Mouse (Mus musculus) heart, embryonic 16.5 days (tissue): ENCODE data around the gene Slc25a44. TPM values are rescaled to one million over a fixed set of nuclear protein-coding genes. Genes with fewer than 3 reads are reported as not detected.
A peak's percentile ranks its signal among the peaks of the same experiment; 100 is the strongest.

Source experiments
- ATAC-seq: fragments of 200-750 bp; cut with Nextera tagmentation; replicated peaks from 2 replicates; pipeline ENCODE4 v1.8.0; 2017; ENCODE audit warnings: moderate number of reproducible peaks; ENCODE audit not compliant: insufficient read depth, low FRiP score; ENCODE audit errors: extremely low read depth
- H3K27ac ChIP-seq: fragments of 300-500 bp; sonication (generic); 2 replicates; pipeline ENCODE4 v1.5.1; 2014; ENCODE audit warnings: mild to moderate bottlenecking, low read length, control low read depth, moderate library complexity
- H3K27me3 ChIP-seq: fragments of 300-500 bp; sonication (generic); 2 replicates; pipeline ENCODE4 v1.6.1; 2014; ENCODE audit warnings: low read length, mixed read lengths; ENCODE audit not compliant: control insufficient read depth, insufficient read depth
- H3K36me3 ChIP-seq: fragments of 300-500 bp; sonication (generic); 2 replicates; pipeline ENCODE4 v1.6.1; 2014; ENCODE audit not compliant: control insufficient read depth, insufficient read depth
- H3K4me1 ChIP-seq: fragments of 300-500 bp; sonication (generic); 2 replicates; pipeline ENCODE4 v1.6.1; 2014; ENCODE audit warnings: low read length, mixed read lengths; ENCODE audit not compliant: control insufficient read depth, insufficient read depth
- H3K4me2 ChIP-seq: fragments of 300-500 bp; sonication (generic); 2 replicates; pipeline ENCODE4 v1.6.1; 2014; ENCODE audit warnings: low read depth, mild to moderate bottlenecking, control low read depth, low read length
- H3K4me3 ChIP-seq: fragments of 300-500 bp; sonication (generic); 2 replicates; pipeline ENCODE4 v1.5.1; 2014; ENCODE audit warnings: mild to moderate bottlenecking, control low read depth, low read length
- H3K9ac ChIP-seq: fragments of 300-500 bp; sonication (generic); 2 replicates; pipeline ENCODE4 v1.6.1; 2014; ENCODE audit warnings: low read length, control low read depth
- H3K9me3 ChIP-seq: fragments of 300-500 bp; sonication (generic); replicated peaks from 2 replicates; pipeline ENCODE4 v1.6.1; 2016; ENCODE audit warnings: low read length; ENCODE audit not compliant: control insufficient read depth
- WGBS: fragments of 180-500 bp; shearing (Covaris S2); extraction: QIAGEN DNeasy Blood & Tissue Kit; methylation state at CpG from one replicate; pipeline ENCODE4 v1.1.7; 2014; 5-methylcytosine and 5-hydroxymethylcytosine counted together
- polyA plus RNA-seq: library from polyadenylated mRNA; unstranded; fragments of >200 nt; fragmentation: Nextera tagmentation; extraction: Ambion mirVana; gene quantifications from 2 replicates; pipeline ENCODE4 v1.2.1, GENCODE M21; 2015

Slc25a44 gene
- polyA plus RNA-seq, 1 experiment from 2014 or later, result 13.3 TPM

DNA sequence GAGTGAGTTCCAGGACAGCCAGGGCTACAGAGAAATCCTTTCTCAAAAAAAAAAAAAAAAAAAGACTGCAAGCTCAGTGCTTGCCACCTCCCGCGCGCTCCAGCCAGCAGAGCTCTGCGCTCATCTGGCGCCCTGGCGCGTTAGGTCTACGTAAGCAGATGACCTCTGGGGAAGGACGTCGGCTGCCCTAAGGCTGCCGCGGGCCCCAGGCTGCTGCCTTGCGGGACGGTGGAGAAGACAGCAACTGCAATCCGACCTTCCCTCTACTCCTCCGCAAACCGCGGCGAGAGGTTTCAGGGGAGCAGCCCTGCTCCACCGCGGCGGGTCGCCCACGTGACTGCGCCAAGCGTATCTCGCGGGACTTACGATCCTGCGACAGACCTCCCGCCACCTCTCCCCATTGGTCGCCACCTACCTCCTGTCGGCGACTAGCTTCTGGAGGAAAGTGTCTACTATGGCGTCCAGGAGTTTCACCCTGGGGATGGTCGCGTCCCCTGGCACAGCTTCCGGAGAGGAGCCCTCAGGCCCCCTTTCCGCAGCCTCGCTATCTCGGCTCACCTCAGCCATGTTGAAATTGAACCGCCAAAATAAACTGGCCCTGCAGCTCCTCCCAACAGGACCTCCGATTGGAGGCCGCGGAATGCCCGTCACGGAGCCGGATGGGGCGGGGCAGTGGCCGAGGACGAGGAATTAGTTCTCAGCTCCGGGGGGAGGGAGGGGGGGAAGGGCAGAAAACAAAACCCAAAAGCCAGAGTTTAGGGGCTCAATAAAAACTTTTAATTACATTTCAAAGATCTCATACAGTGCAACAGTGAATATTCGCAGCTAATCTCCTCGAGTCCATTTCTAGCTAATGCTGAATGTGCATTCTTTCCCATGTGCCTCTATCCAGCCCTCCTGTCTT, 14.9 kb downstream of the Slc25a44 start, which contains the start of gene Pmf1:
Gene Pmf1 (minus strand): TSS at position 591 of the 904 bp plus-strand sequence.
- H3K4me2 ChIP-seq, result peak within 1 kb of the TSS; percentile 85
- peak; percentile 90 for ATAC-seq

DNA sequence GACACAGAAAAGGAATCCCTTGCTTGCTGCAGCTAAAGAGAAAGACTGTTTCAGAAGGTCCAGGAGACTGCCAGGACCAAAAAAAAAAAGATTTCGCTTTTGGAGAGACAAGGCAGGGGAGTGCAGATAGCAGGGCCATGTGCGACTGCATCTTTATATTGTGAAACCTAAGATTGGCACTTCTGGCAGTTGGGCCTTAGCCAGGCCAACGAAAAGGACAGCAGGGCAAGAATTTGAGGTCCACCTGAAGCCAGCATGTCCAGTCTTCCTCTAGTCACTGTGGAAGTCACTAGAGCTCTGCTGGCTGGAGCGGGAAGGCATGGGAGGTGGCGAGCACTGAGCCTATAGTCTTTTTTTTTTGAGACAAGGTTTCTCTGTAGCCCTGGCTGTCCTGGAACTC, 16.0 kb downstream of the Slc25a44 start:
- Histone ChIP-seq H3K9me3 (no peaks in the 10 kb centered on the region), H3K9ac (peak overlapping the region; percentile 94), H3K36me3 (peaks cover 7% of the 10 kb centered on the region; the same call in 1 of the 2 replicates), H3K4me1 (peaks cover 17% of the 10 kb centered on the region), H3K4me2 (peak overlapping the region; percentile 85), H3K4me3 (peak overlapping the region; percentile 71), H3K27ac (no peak overlapping the region; the same call in 1 of the 2 replicates), H3K27me3 (no peaks in the 10 kb centered on the region)
- 37% methylated on average over 5 of the region's 5 CpGs for WGBS
- no peak for ATAC-seq

More for the DNA sequence above, 14.9 kb downstream of the Slc25a44 start, which contains the start of gene Pmf1:
- Histone ChIP-seq H3K27ac (peak within 1 kb of the TSS; percentile 98), H3K9me3 (no peaks in the 10 kb centered on the region), H3K4me3 (peak within 1 kb of the TSS; percentile 71), H3K27me3 (no peaks in the 10 kb centered on the region), H3K4me1 (peaks cover 17% of the 10 kb centered on the region), H3K9ac (peak within 1 kb of the TSS; percentile 94), H3K36me3 (peaks cover 6% of the 10 kb centered on the region; the same call in 1 of the 2 replicates)
- WGBS, result 0% methylated on average over 54 of the region's 54 CpGs

DNA sequence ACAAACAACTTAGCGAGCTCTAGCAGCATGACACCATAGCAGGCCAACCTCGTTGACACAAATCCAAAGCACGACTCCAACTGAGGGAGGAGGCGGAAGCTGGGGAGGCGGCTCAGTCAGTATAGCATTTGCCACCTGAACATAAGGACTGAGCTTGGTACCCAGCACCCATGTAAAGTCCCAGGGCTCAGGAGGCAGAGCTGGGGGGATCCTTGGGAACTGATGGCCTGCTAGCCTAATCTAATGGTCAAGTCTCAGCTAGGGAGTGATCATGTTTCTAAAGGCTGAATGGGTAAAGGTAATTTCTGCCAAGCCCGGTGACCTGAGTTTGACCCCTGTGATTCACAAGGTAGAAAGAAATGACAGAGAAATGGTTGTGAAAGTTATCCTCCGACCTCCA, 17.4 kb downstream of the Slc25a44 start:
- WGBS, result 53% methylated on average over 7 of the region's 7 CpGs
- H3K27ac ChIP-seq, result no peak overlapping the region
- peaks cover 10% of the 10 kb centered on the region; the same call in 1 of the 2 replicates for H3K36me3 ChIP-seq
- no peak overlapping the region for H3K4me2 ChIP-seq
- no peak overlapping the region for H3K4me3 ChIP-seq
- no peaks in the 10 kb centered on the region for H3K9me3 ChIP-seq
- H3K9ac ChIP-seq, result peak overlapping the region; percentile 31; the same call in 1 of the 2 replicates
- peaks cover 17% of the 10 kb centered on the region for H3K4me1 ChIP-seq
- no peak for ATAC-seq
- no peaks in the 10 kb centered on the region for H3K27me3 ChIP-seq

DNA sequence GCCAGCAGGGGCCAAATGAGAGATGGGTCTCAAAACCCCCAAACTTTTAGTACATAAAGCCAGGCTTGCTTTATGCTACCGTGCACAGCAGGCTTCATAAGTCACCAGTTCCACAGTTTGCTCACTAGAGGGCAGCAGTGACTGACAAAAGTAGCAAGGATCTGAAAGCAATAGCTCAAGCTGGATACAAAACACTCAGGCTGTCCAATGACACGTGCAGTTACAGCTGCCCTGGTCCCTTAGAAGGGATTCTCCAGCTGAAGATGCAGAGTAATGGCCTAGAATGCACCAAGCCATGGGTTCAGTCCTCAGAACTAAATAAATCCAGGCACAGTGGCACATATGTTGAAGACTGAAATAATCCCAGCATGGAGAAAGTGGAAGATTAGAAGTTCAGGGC, 17.8 kb downstream of the Slc25a44 start:
- Histone ChIP-seq H3K4me3 (no peak overlapping the region), H3K9ac (no peak overlapping the region), H3K9me3 (no peaks in the 10 kb centered on the region), H3K36me3 (peaks cover 6% of the 10 kb centered on the region; the same call in 1 of the 2 replicates), H3K4me1 (peaks cover 17% of the 10 kb centered on the region), H3K27me3 (no peaks in the 10 kb centered on the region), H3K27ac (no peak overlapping the region), H3K4me2 (no peak overlapping the region)
- 0 out of 2 replicates have a peak, but pooled peaks have one; percentile 9 for ATAC-seq
- 1% methylated on average over 2 of the region's 2 CpGs for WGBS

DNA sequence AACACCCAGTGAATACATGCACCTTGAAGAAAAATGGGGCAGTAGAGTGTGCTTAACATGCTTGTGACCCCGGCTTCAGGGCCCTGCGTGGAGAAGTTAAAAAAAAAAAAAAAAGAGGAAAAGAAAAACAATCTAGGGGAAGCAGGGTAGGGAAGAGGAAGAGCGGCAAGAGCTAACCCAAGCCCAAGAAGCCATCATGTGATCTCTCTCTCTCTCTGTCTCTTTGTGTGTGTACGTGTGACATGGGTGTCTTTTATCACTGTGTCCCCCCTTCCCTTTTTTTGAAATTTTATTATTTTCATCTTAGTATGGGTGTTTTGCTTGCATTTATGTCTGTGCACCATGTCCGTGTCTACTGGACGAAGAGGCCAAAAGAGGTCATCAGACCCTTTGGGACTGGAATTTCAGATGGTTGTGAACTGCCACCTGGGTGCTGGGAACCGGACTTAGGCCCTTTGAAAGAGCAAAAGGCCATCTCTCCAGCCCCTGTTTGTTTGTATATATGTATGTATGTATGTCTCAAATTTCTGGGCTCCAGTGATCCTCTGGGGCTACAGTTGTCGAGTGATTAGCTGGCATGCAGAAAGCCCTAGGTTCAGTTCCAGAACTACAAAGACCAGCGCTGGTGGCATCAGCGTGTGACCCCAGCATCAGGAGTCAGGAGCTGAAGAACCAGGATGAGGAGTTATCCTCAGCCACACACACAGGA, 21.3 kb downstream of the Slc25a44 start:
- Histone ChIP-seq H3K9me3 (no peaks in the 10 kb centered on the region), H3K4me2 (no peak overlapping the region), H3K27me3 (no peaks in the 10 kb centered on the region), H3K4me3 (no peak overlapping the region), H3K27ac (no peak overlapping the region), H3K36me3 (peaks cover 11% of the 10 kb centered on the region), H3K4me1 (peaks cover 4% of the 10 kb centered on the region), H3K9ac (no peak overlapping the region)
- no peak for ATAC-seq
- WGBS, result 94% methylated on average over 10 of the region's 10 CpGs

DNA sequence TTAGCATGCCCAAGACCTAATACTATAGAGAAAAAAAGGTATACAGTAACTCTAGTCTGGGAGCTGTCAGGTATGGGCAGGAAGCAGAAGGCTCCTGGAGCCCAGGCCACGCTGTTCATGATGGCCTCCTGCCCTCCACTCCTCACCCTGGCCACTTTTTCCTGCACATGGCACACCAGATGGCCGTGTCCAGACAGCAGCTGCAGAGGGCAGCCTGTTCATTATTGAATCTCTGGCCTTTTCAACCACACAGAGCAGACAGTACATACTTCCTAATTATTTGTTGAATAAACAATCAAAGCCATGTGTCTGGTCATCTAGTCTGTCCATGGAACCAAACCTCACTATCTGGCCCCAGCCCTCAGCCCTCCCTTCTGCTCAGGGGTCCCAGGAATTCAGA, 26.3 kb downstream of the Slc25a44 start:
- H3K4me1 ChIP-seq, result no peaks in the 10 kb centered on the region
- no peak overlapping the region for H3K4me2 ChIP-seq
- peaks cover 9% of the 10 kb centered on the region for H3K36me3 ChIP-seq

DNA sequence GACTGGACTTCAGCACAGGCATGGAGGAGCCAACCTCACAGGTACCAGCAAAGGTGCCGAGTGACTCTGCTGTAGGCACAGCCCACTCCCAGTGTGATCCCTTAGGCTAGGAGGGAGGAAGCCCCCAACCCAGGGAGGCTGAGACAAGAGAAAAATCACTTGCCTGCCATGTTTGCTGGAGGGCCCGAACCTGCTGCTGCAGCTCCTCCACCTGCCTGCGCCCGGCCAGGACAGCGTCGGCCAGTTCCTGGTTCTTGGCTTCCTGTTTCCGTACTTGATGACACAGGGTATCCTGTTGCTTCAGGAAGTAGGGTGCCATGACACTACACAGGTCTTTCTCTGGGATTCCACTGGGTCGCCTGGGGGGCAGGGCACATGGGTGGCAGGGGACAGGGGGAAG, 29.2 kb downstream of the Slc25a44 start:
- H3K27ac ChIP-seq, result no peak overlapping the region
- ATAC-seq, result no peak
- no peaks in the 10 kb centered on the region for H3K4me1 ChIP-seq
- peaks cover 9% of the 10 kb centered on the region for H3K36me3 ChIP-seq
- H3K4me2 ChIP-seq, result no peak overlapping the region
- H3K9me3 ChIP-seq, result no peaks in the 10 kb centered on the region
- H3K9ac ChIP-seq, result no peak overlapping the region
- H3K27me3 ChIP-seq, result no peaks in the 10 kb centered on the region
- WGBS, result 79% methylated on average over 8 of the region's 8 CpGs
- no peak overlapping the region for H3K4me3 ChIP-seq

More for the DNA sequence above, 26.3 kb downstream of the Slc25a44 start:
- WGBS, result 83% methylated on average over 2 of the region's 2 CpGs
- H3K27me3 ChIP-seq, result no peaks in the 10 kb centered on the region
- ATAC-seq, result no peak
- no peak overlapping the region for H3K27ac ChIP-seq
- H3K9ac ChIP-seq, result no peak overlapping the region
- no peak overlapping the region for H3K4me3 ChIP-seq
- H3K9me3 ChIP-seq, result no peaks in the 10 kb centered on the region

DNA sequence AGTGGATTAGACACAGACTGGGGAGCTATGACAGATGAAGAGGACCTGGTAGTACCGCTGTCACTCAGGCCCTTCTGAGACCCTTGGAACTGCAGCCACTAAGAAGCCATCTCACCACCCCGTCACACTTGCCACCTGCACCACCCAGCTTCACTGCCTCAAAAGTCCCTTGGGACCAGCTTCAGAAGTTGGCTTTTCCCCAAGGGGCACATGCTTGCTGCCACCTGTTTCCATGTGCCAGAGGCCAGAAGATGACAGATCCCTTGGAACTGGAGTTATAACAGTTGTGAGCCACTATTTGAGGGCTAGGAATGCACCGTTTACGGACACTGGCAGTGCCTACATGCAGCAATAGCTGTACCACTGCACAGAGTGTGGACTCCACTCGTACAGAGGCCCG, 29.7 kb downstream of the Slc25a44 start:
- no peaks in the 10 kb centered on the region for H3K9me3 ChIP-seq
- ATAC-seq, result no peak
- H3K4me3 ChIP-seq, result no peak overlapping the region
- H3K9ac ChIP-seq, result no peak overlapping the region
- H3K27me3 ChIP-seq, result no peaks in the 10 kb centered on the region
- 91% methylated on average over 6 of the region's 6 CpGs for WGBS
- no peak overlapping the region for H3K4me2 ChIP-seq
- peaks cover 11% of the 10 kb centered on the region for H3K36me3 ChIP-seq
- H3K27ac ChIP-seq, result no peak overlapping the region
- no peaks in the 10 kb centered on the region for H3K4me1 ChIP-seq
